Mouse (Mus musculus) c-Kit-positive CD71-positive TER-119-negative erythroid progenitor cells, embryonic 14.5 days (primary cell): ENCODE results near the gene Ndst4.

Experiments
- DNase-seq: peaks from one replicate; pipeline ENCODE4 v3.0.0-alpha.2; 2013; ENCODE audit warnings: low read depth

Ndst4 gene

GRCm38 (mm10) chr3:125734945-125735344, 331.1 kb downstream of the Ndst4 start:
- DNase-seq, result no peak

- no peak for DNase-seq
Measured at GRCm38 (mm10) chr3:125744468-125745141, 340.7 kb downstream of the Ndst4 start.

GRCm38 (mm10) chr3:125745142-125745496, 341.2 kb downstream of the Ndst4 start:
- DNase-seq, result no peak

GRCm38 (mm10) chr3:125746367-125746766, 342.5 kb downstream of the Ndst4 start:
- no peak for DNase-seq

GRCm38 (mm10) chr3:125756911-125757310, 353.0 kb downstream of the Ndst4 start:
- DNase-seq, result no peak

- DNase-seq, result no peak
Measured at GRCm38 (mm10) chr3:125760711-125761110, 356.8 kb downstream of the Ndst4 start.
